Mouse (Mus musculus): Measurements from ENCODE around the gene Arhgef26. TPM values are rescaled to one million over a fixed set of nuclear protein-coding genes. Genes with fewer than 3 reads are reported as not detected.
A peak's percentile ranks its signal among the peaks of the same experiment; 100 is the strongest.

Arhgef26 gene
- 20.1 and 21.0 TPM in 2 replicates for polyA plus RNA-seq (2015; fragmentation: Nextera tagmentation; extraction: Ambion mirVana)

- H3K4me2 ChIP-seq, result peak within 1 kb of the TSS; percentile 84
- H3K9ac ChIP-seq, result peak within 1 kb of the TSS; percentile 81
- peak within 1 kb of the TSS; percentile 75 for H3K4me3 ChIP-seq
- peak within 1 kb of the TSS; percentile 91 for H3K27ac ChIP-seq
- no peak for ATAC-seq (ENCODE audit: borderline replicate concordance, extremely low read depth, low FRiP score, low TSS enrichment)
- H3K9me3 ChIP-seq, result no peaks in the 10 kb centered on the region
- WGBS, result 76% methylated on average over 3 of the region's 3 CpGs
- H3K4me1 ChIP-seq, result peaks cover 14% of the 10 kb centered on the region
- no peaks in the 10 kb centered on the region for H3K27me3 ChIP-seq
- H3K36me3 ChIP-seq, result 0 out of 2 replicates have a peak, but pooled peaks cover 2% of the 10 kb centered on the region
Observed at GRCm38 (mm10) chr3:62338044-62338443, at the start of gene Arhgef26. Arhgef26 (plus strand) TSS chr3:62338344.

- Histone ChIP-seq H3K27me3 (no peaks in the 10 kb centered on the region), H3K4me2 (no peak overlapping the region), H3K27ac (no peak overlapping the region), H3K9me3 (no peaks in the 10 kb centered on the region), H3K36me3 (no peaks in the 10 kb centered on the region), H3K9ac (no peak overlapping the region), H3K4me3 (no peak overlapping the region), H3K4me1 (no peaks in the 10 kb centered on the region)
- no peak for ATAC-seq (ENCODE audit: borderline replicate concordance, extremely low read depth, low FRiP score, low TSS enrichment)
- WGBS, result 84% methylated on average over 3 of the region's 3 CpGs
Observed at GRCm38 (mm10) chr3:62310493-62310892, 27.7 kb upstream of the Arhgef26 start.

GRCm38 (mm10) chr3:62311224-62311623 lies 26.9 kb upstream of the Arhgef26 start:
- H3K4me1 ChIP-seq, result no peaks in the 10 kb centered on the region
- no peaks in the 10 kb centered on the region for H3K27me3 ChIP-seq
- no peak overlapping the region for H3K4me2 ChIP-seq
- H3K36me3 ChIP-seq, result no peaks in the 10 kb centered on the region
- no peak overlapping the region for H3K9ac ChIP-seq
- no peak overlapping the region for H3K4me3 ChIP-seq
- H3K27ac ChIP-seq, result no peak overlapping the region
- peak; percentile 57; the same call in 1 of the 2 replicates for ATAC-seq (ENCODE audit: borderline replicate concordance, extremely low read depth, low FRiP score, low TSS enrichment)
- WGBS, result 95% methylated on average over 5 of the region's 5 CpGs
- H3K9me3 ChIP-seq, result no peaks in the 10 kb centered on the region

GRCm38 (mm10) chr3:62324708-62325107 lies 13.4 kb upstream of the Arhgef26 start:
- Histone ChIP-seq H3K36me3 (no peaks in the 10 kb centered on the region), H3K4me1 (no peaks in the 10 kb centered on the region), H3K27me3 (no peaks in the 10 kb centered on the region), H3K4me2 (no peak overlapping the region), H3K9me3 (no peaks in the 10 kb centered on the region), H3K27ac (no peak overlapping the region), H3K9ac (no peak overlapping the region), H3K4me3 (no peak overlapping the region)
- ATAC-seq (ENCODE audit: borderline replicate concordance, extremely low read depth, low FRiP score, low TSS enrichment), result no peak
- 68% methylated on average over 1 of the region's 1 CpGs for WGBS

GRCm38 (mm10) chr3:62327903-62328302 lies 10.2 kb upstream of the Arhgef26 start:
- WGBS, result 56% methylated on average over 2 of the region's 2 CpGs

GRCm38 (mm10) chr3:62338461-62338853 lies 313 bp downstream of the Arhgef26 start:
- peak overlapping the region; percentile 75 for H3K4me3 ChIP-seq
- H3K4me1 ChIP-seq, result peaks cover 14% of the 10 kb centered on the region
- peak overlapping the region; percentile 84 for H3K4me2 ChIP-seq
- H3K27me3 ChIP-seq, result no peaks in the 10 kb centered on the region
- H3K27ac ChIP-seq, result peak overlapping the region; percentile 91; the same call in 1 of the 2 replicates
- no peaks in the 10 kb centered on the region for H3K9me3 ChIP-seq
- 0 out of 2 replicates have a peak, but pooled peaks cover 6% of the 10 kb centered on the region for H3K36me3 ChIP-seq
- under 1% methylated on average over 17 of the region's 17 CpGs for WGBS
- H3K9ac ChIP-seq, result peak overlapping the region; percentile 81
- ATAC-seq (ENCODE audit: borderline replicate concordance, extremely low read depth, low FRiP score, low TSS enrichment), result no peak; the same call in 1 of the 2 replicates

More at GRCm38 (mm10) chr3:62327903-62328302, 10.2 kb upstream of the Arhgef26 start:
- Histone ChIP-seq H3K9me3 (no peaks in the 10 kb centered on the region), H3K4me1 (no peaks in the 10 kb centered on the region), H3K27me3 (no peaks in the 10 kb centered on the region), H3K9ac (no peak overlapping the region), H3K4me3 (no peak overlapping the region), H3K36me3 (no peaks in the 10 kb centered on the region), H3K4me2 (no peak overlapping the region), H3K27ac (peak overlapping the region; percentile 63; the same call in 1 of the 2 replicates)
- ATAC-seq (ENCODE audit: borderline replicate concordance, extremely low read depth, low FRiP score, low TSS enrichment), result no peak

GRCm38 (mm10) chr3:62338854-62339515 lies 841 bp downstream of the Arhgef26 start:
- Histone ChIP-seq H3K27ac (peak overlapping the region; percentile 91), H3K4me3 (peak overlapping the region; percentile 75), H3K36me3 (0 out of 2 replicates have a peak, but pooled peaks cover 6% of the 10 kb centered on the region), H3K27me3 (no peaks in the 10 kb centered on the region), H3K9me3 (no peaks in the 10 kb centered on the region), H3K4me2 (peak overlapping the region; percentile 84), H3K4me1 (peaks cover 14% of the 10 kb centered on the region), H3K9ac (peak overlapping the region; percentile 81)
- under 1% methylated on average over 56 of the region's 68 CpGs for WGBS
- ATAC-seq (ENCODE audit: borderline replicate concordance, extremely low read depth, low FRiP score, low TSS enrichment), result peak; percentile 97

GRCm38 (mm10) chr3:62339516-62340051 lies 1.4 kb downstream of the Arhgef26 start:
- Histone ChIP-seq H3K4me2 (peak overlapping the region; percentile 84), H3K4me3 (peak overlapping the region; percentile 75), H3K9ac (peak overlapping the region; percentile 81), H3K9me3 (no peaks in the 10 kb centered on the region), H3K36me3 (0 out of 2 replicates have a peak, but pooled peaks cover 6% of the 10 kb centered on the region), H3K27me3 (no peaks in the 10 kb centered on the region), H3K27ac (peak overlapping the region; percentile 91), H3K4me1 (peaks cover 14% of the 10 kb centered on the region)
- peak; percentile 66 for ATAC-seq (ENCODE audit: borderline replicate concordance, extremely low read depth, low FRiP score, low TSS enrichment)
- under 1% methylated on average over 53 of the region's 53 CpGs for WGBS

GRCm38 (mm10) chr3:62340154-62340760 lies 2.1 kb downstream of the Arhgef26 start:
- peak overlapping the region; percentile 75 for H3K4me3 ChIP-seq
- peak overlapping the region; percentile 84 for H3K4me2 ChIP-seq
- H3K4me1 ChIP-seq, result peaks cover 14% of the 10 kb centered on the region
- H3K27me3 ChIP-seq, result no peaks in the 10 kb centered on the region
- 0 out of 2 replicates have a peak, but pooled peaks cover 8% of the 10 kb centered on the region for H3K36me3 ChIP-seq
- no peak overlapping the region for H3K27ac ChIP-seq
- WGBS, result 16% methylated on average over 16 of the region's 16 CpGs
- H3K9ac ChIP-seq, result peak overlapping the region; percentile 81
- no peaks in the 10 kb centered on the region for H3K9me3 ChIP-seq
- no peak for ATAC-seq (ENCODE audit: borderline replicate concordance, extremely low read depth, low FRiP score, low TSS enrichment)

GRCm38 (mm10) chr3:62340861-62341260 lies 2.7 kb downstream of the Arhgef26 start:
- H3K9me3 ChIP-seq, result no peaks in the 10 kb centered on the region

GRCm38 (mm10) chr3:62341496-62342205 lies 3.5 kb downstream of the Arhgef26 start:
- WGBS, result 50% methylated on average over 3 of the region's 3 CpGs
- no peaks in the 10 kb centered on the region for H3K27me3 ChIP-seq
- peaks cover 14% of the 10 kb centered on the region for H3K4me1 ChIP-seq
- peaks cover 12% of the 10 kb centered on the region; the same call in 1 of the 2 replicates for H3K36me3 ChIP-seq
- ATAC-seq (ENCODE audit: borderline replicate concordance, extremely low read depth, low FRiP score, low TSS enrichment), result no peak
- H3K9me3 ChIP-seq, result no peaks in the 10 kb centered on the region
- H3K27ac ChIP-seq, result no peak overlapping the region
- H3K9ac ChIP-seq, result no peak overlapping the region
- H3K4me2 ChIP-seq, result peak overlapping the region; percentile 84
- H3K4me3 ChIP-seq, result peak overlapping the region; percentile 75

More at GRCm38 (mm10) chr3:62340861-62341260, 2.7 kb downstream of the Arhgef26 start:
- peak overlapping the region; percentile 75 for H3K4me3 ChIP-seq
- no peaks in the 10 kb centered on the region for H3K27me3 ChIP-seq
- 0 out of 2 replicates have a peak, but pooled peaks cover 9% of the 10 kb centered on the region for H3K36me3 ChIP-seq
- WGBS, result 29% methylated on average over 2 of the region's 2 CpGs
- H3K27ac ChIP-seq, result no peak overlapping the region
- ATAC-seq (ENCODE audit: borderline replicate concordance, extremely low read depth, low FRiP score, low TSS enrichment), result no peak
- peak overlapping the region; percentile 84 for H3K4me2 ChIP-seq
- peak overlapping the region; percentile 81; the same call in 1 of the 2 replicates for H3K9ac ChIP-seq
- peaks cover 14% of the 10 kb centered on the region for H3K4me1 ChIP-seq
